Mouse (Mus musculus): ENCODE data around the gene Heatr3.

DNA sequence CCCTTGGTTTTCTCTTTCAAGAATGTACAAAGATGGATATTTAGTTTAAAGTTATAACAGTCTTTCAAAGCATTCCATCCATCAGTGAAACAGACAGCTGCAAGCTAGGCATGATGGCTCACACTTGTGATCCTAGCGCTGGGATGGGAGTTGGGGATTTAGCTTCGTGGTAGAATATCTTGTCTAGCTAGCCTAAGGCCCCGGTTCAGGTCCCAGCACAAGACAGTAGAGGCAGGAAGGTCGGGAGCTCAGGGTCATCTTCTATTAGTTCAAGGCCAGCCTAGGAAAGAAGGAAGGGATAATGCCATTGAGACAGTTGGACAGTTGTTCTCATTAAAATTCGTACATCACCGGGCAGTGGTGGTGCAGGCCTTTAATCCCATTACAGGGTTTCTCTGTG lies 48.1 kb downstream of the Heatr3 start:
- no peak for TF ChIP-seq CTCF (IDR thresholded peaks at IDR 0.05; ENCODE audit: extremely low read depth, insufficient read length, insufficient replicate concordance, low read depth, low read length)
- TF ChIP-seq POLR2A (IDR thresholded peaks at IDR 0.05; ENCODE audit: low read depth, low read length), result no peak
